Mouse (Mus musculus) gastrocnemius, postnatal 36 days (tissue): ENCODE results near the gene Ppy. TPM values are rescaled to one million over a fixed set of nuclear protein-coding genes. Genes with fewer than 3 reads are reported as not detected.
A peak's percentile ranks its signal among the peaks of the same experiment; 100 is the strongest.

Experiments used
- DNase-seq, 2 experiments: peaks; one replicate each; pipeline ENCODE4 v3.0.0; 2022
- intact Hi-C: fragments of 180-260 bp; cut with DNase I; formaldehyde crosslinking; loops from one replicate; pipeline ENCODE4 v1.15.1; 2025
- long read RNA-seq, 2 experiments: library from polyadenylated mRNA; stranded (forward); transcript quantifications; one replicate each; pipeline ENCODE4 v2.0.0; 2021
- total RNA-seq, 2 experiments: library from RNA; stranded (reverse); gene quantifications; 2 replicates each; pipeline ENCODE4 v1.2.3; 2021

The Ppy gene
- total RNA-seq: not detected
- long read RNA-seq, experiment 1: 0 reads
- long read RNA-seq, experiment 2: 0 reads

GRCm38 (mm10) chr11:102101219-102101618, at the start of gene Ppy:
Gene Ppy, minus strand, starts transcription at chr11:102101319.
- DNase-seq: no peak
- intact Hi-C loops: loop anchor here (5.0 kb wide), 1 partner anchor 166 kb away; the partner anchor contains the start of gene Asb16

GRCm38 (mm10) chr11:102147213-102147989, 46.3 kb upstream of the Ppy start:
- no peak for DNase-seq
- intact Hi-C loops: no loop called here

GRCm38 (mm10) chr11:102146531-102146930, 45.4 kb upstream of the Ppy start:
- intact Hi-C loops: no loop called here
- no peak for DNase-seq

- intact Hi-C loops: no loop called here
- no peak for DNase-seq
Measured at GRCm38 (mm10) chr11:102146005-102146404, 44.9 kb upstream of the Ppy start.

GRCm38 (mm10) chr11:102145471-102146001, 44.4 kb upstream of the Ppy start, which contains the start of gene Nags:
Gene Nags, plus strand, starts transcription at chr11:102145513.
- intact Hi-C loops: no loop called here
- DNase-seq: no peak

GRCm38 (mm10) chr11:102144957-102145470, 43.9 kb upstream of the Ppy start:
- no peak for DNase-seq
- intact Hi-C loops: no loop called here

- no peak for DNase-seq
- intact Hi-C loops: no loop called here
Measured at GRCm38 (mm10) chr11:102142355-102142754, 41.2 kb upstream of the Ppy start.

GRCm38 (mm10) chr11:102140508-102140907, 39.4 kb upstream of the Ppy start:
- intact Hi-C loops: no loop called here
- no peak for DNase-seq

GRCm38 (mm10) chr11:102138447-102138740, 37.3 kb upstream of the Ppy start:
- DNase-seq: peak; percentile 32 to 50
- intact Hi-C loops: loop anchor here (1.0 to 5.0 kb wide), 3 partner anchors 36 to 146 kb away; no protein-coding TSS in a partner anchor

- no peak for DNase-seq
- intact Hi-C loops: loop anchor here (1.0 to 5.0 kb wide), 3 partner anchors 36 to 146 kb away; no protein-coding TSS in a partner anchor
Measured at GRCm38 (mm10) chr11:102137625-102138446, 36.7 kb upstream of the Ppy start.

- intact Hi-C loops: no loop called here
- no peak for DNase-seq
Measured at GRCm38 (mm10) chr11:102134516-102134915, 33.4 kb upstream of the Ppy start.

GRCm38 (mm10) chr11:102117386-102117785, 16.3 kb upstream of the Ppy start:
- intact Hi-C loops: no loop called here
- no peak for DNase-seq

GRCm38 (mm10) chr11:102116241-102116640, 15.1 kb upstream of the Ppy start:
- no peak for DNase-seq
- intact Hi-C loops: no loop called here

GRCm38 (mm10) chr11:102111576-102111975, 10.5 kb upstream of the Ppy start:
- intact Hi-C loops: no loop called here
- no peak for DNase-seq

- DNase-seq: no peak
- intact Hi-C loops: no loop called here
Measured at GRCm38 (mm10) chr11:102107732-102108131, 6.6 kb upstream of the Ppy start, which contains the start of gene Pyy. Gene Pyy, minus strand, starts transcription at chr11:102107832.

GRCm38 (mm10) chr11:102106911-102107310, 5.8 kb upstream of the Ppy start:
- intact Hi-C loops: no loop called here

GRCm38 (mm10) chr11:102102485-102103258, 1.6 kb upstream of the Ppy start:
- intact Hi-C loops: loop anchor here (1.0 to 5.0 kb wide), 2 partner anchors 36 to 165 kb away; partner anchors contain the start of gene Asb16
- peak; percentile 28 to 51 for DNase-seq

More at GRCm38 (mm10) chr11:102106911-102107310, 5.8 kb upstream of the Ppy start:
- no peak for DNase-seq

- intact Hi-C loops: no loop called here
- peak in 1 of 2 experiments; percentile 27 for DNase-seq
Measured at GRCm38 (mm10) chr11:102096887-102097391, 4.2 kb downstream of the Ppy start.

- no peak for DNase-seq
- intact Hi-C loops: no loop called here
Measured at GRCm38 (mm10) chr11:102096446-102096845, 4.7 kb downstream of the Ppy start.

GRCm38 (mm10) chr11:102095676-102096075, 5.4 kb downstream of the Ppy start:
- no peak for DNase-seq
- intact Hi-C loops: no loop called here
